8 mouse cellular contexts compared by ENCODE assay signal in the genomic region with DNA sequence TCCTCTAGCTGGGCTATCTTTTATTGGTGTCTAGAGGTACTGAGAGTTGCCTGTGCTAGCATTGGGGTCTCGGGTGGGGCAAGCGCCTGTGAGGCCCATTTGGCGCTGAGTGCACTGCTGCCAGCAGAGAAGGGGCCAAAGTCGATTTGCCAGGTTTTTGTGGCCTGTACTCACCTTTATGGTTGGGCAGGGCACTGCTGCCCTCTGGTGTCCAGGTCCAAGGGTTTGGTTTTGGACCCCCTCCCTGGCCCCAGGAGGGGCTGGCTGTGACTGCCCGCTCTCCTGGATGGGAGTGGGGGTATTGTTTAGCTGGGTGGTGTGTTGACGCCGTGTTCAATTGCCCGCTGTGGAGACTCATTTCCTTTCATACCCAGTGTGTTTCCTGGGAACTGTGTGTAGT. TPM values are rescaled to one million over a fixed set of nuclear protein-coding genes. Genes with fewer than 3 reads are reported as not detected.
A peak's percentile ranks its signal among the peaks of the same experiment; 100 is the strongest.
DNase-seq lines count a peak whose midpoint lies in the region; ATAC-seq and TF ChIP-seq lines count a peak whose summit lies in the region.

No protein-coding gene starts in this region.

- H3K4me1 ChIP-seq in hindbrain, embryonic 10.5 days (replicated peaks), result peaks cover 64% of the 10 kb centered on the region
- H3K4me1 ChIP-seq in hindbrain, embryonic 16.5 days (ENCODE audit: control insufficient read depth, insufficient read depth, low read depth, low read length), result peaks cover 24% of the 10 kb centered on the region
- no peaks in the 10 kb centered on the region for H3K4me1 ChIP-seq in cortical plate, adult 2 months (ENCODE audit: control insufficient read depth, insufficient read depth, low read length)
- H3K4me1 ChIP-seq in liver, postnatal 0 days (ENCODE audit: insufficient read depth), result peaks cover 45% of the 10 kb centered on the region

- ATAC-seq in hindbrain, embryonic 16.5 days, result no peak
- no peak for ATAC-seq in liver, postnatal 0 days

- H3K4me3 ChIP-seq in hindbrain, embryonic 10.5 days, result peak overlapping the region; percentile 96
- H3K4me3 ChIP-seq in hindbrain, embryonic 16.5 days (ENCODE audit: low read length), result no peak overlapping the region
- no peak overlapping the region for H3K4me3 ChIP-seq in cortical plate, adult 2 months (ENCODE audit: insufficient read depth, low read length)
- peak overlapping the region; percentile 62; the same call in 1 of the 2 replicates for H3K4me3 ChIP-seq in liver, postnatal 0 days (ENCODE audit: low read depth, low read length)

- H3K9ac ChIP-seq in hindbrain, embryonic 16.5 days (ENCODE audit: low read depth, low read length), result no peak overlapping the region
- H3K9ac ChIP-seq in liver, postnatal 0 days (replicated peaks), result no peak overlapping the region

- peak overlapping the region; percentile 97 for H3K27ac ChIP-seq in hindbrain, embryonic 10.5 days
- H3K27ac ChIP-seq in hindbrain, embryonic 16.5 days (ENCODE audit: low read depth, low read length), result no peak overlapping the region
- H3K27ac ChIP-seq in cortical plate, adult 2 months (ENCODE audit: insufficient read depth, low read length), result no peak overlapping the region
- H3K27ac ChIP-seq in liver, postnatal 0 days (ENCODE audit: low read depth), result no peak overlapping the region

- no peak for TF ChIP-seq POLR2A in cortical plate, adult 2 months (IDR thresholded peaks at IDR 0.05; ENCODE audit: extremely low read depth, insufficient read depth, low read length)

- no peak for TF ChIP-seq EP300 in liver, postnatal 0 days (IDR thresholded peaks at IDR 0.05; ENCODE audit: low read depth)

- no peaks in the 10 kb centered on the region for H3K27me3 ChIP-seq in hindbrain, embryonic 10.5 days (ENCODE audit: insufficient read depth, poor library complexity, severe bottlenecking)
- H3K27me3 ChIP-seq in hindbrain, embryonic 16.5 days (replicated peaks; ENCODE audit: control insufficient read depth, insufficient read depth, low read length), result no peaks in the 10 kb centered on the region; the same call in 1 of the 2 replicates
- H3K27me3 ChIP-seq in liver, postnatal 0 days (ENCODE audit: insufficient read depth, low read length), result no peaks in the 10 kb centered on the region

- peak; percentile 29 for DNase-seq in hindbrain, embryonic 10.5 days (ENCODE audit: low spot score)
- DNase-seq in induced T-regulatory cell, adult 2 months (ENCODE audit: low read depth), result peak; percentile 33
- peak; percentile 57 for DNase-seq in liver, postnatal 0 days
- DNase-seq in layer of hippocampus, postnatal 25 days (ENCODE audit: extremely low spot score in 1 of 2, low spot score in 1 of 2), result no peak
- DNase-seq in ovary, postnatal 36 days (ENCODE audit: low spot score), result no peak
- DNase-seq in ovary, postnatal 10 days (ENCODE audit: low spot score), result no peak

- H3K4me2 ChIP-seq in hindbrain, embryonic 16.5 days (ENCODE audit: low read length), result no peak overlapping the region
- peak overlapping the region; percentile 88 for H3K4me2 ChIP-seq in liver, postnatal 0 days (ENCODE audit: low read depth, low read length)

- TF ChIP-seq CTCF in cortical plate, adult 2 months (IDR thresholded peaks at IDR 0.05; ENCODE audit: extremely low read depth, insufficient read depth, low read length), result peak; percentile 20; the same call in 1 of the 2 replicates
- TF ChIP-seq CTCF in liver, postnatal 0 days (IDR thresholded peaks at IDR 0.05; ENCODE audit: low read depth), result peak; percentile 65

- H3K9me3 ChIP-seq in hindbrain, embryonic 10.5 days, result no peaks in the 10 kb centered on the region
- no peaks in the 10 kb centered on the region for H3K9me3 ChIP-seq in hindbrain, embryonic 16.5 days (ENCODE audit: control insufficient read depth, low read length)
- no peaks in the 10 kb centered on the region for H3K9me3 ChIP-seq in liver, postnatal 0 days (ENCODE audit: low read length)

- peaks cover 62% of the 10 kb centered on the region for H3K36me3 ChIP-seq in hindbrain, embryonic 10.5 days
- no peaks in the 10 kb centered on the region for H3K36me3 ChIP-seq in hindbrain, embryonic 16.5 days (ENCODE audit: control insufficient read depth, insufficient read depth, low read length)
- H3K36me3 ChIP-seq in liver, postnatal 0 days (replicated peaks; ENCODE audit: insufficient read depth, low read length), result peaks cover 47% of the 10 kb centered on the region

- 75% methylated on average over 8 of the region's 8 CpGs for WGBS in hindbrain, embryonic 10.5 days
- WGBS in hindbrain, embryonic 16.5 days, result 68% methylated on average over 8 of the region's 8 CpGs
- 72% methylated on average over 8 of the region's 8 CpGs for WGBS in liver, postnatal 0 days (ENCODE audit: insufficient replicate concordance)

RNA-seq across cellular contexts. Expression of a gene that starts 2.7 kb away (rescaled TPM):
- polyA plus RNA-seq in hindbrain, embryonic 10.5 days (2016; fragmentation: Nextera tagmentation; extraction: Ambion mirVana), result 196 and 300 TPM in 2 replicates
- 23.3 and 28.2 TPM in 2 replicates for polyA plus RNA-seq in hindbrain, embryonic 16.5 days (2015; fragmentation: Nextera tagmentation; extraction: Ambion mirVana)
- 1.1 and 1.8 TPM in 2 replicates for polyA plus RNA-seq in cortical plate, adult 2 months (2012; rRNA removed)
- 37.8 and 43.5 TPM in 2 replicates for polyA plus RNA-seq in liver, postnatal 0 days (2015; fragmentation: Nextera tagmentation; extraction: Ambion mirVana)
- 1 to 10 TPM; 1.7 to 2.0 TPM for total RNA-seq in layer of hippocampus, postnatal 25 days (2021)

RNA-seq across cellular contexts. Expression of a gene that starts 5.7 kb away (rescaled TPM):
- polyA plus RNA-seq in hindbrain, embryonic 10.5 days (2016; fragmentation: Nextera tagmentation; extraction: Ambion mirVana), result not detected in 2 replicates
- not detected in 2 replicates for polyA plus RNA-seq in hindbrain, embryonic 16.5 days (2015; fragmentation: Nextera tagmentation; extraction: Ambion mirVana)
- polyA plus RNA-seq in cortical plate, adult 2 months (2012; rRNA removed), result not detected in 2 replicates
- polyA plus RNA-seq in liver, postnatal 0 days (2015; fragmentation: Nextera tagmentation; extraction: Ambion mirVana), result not detected in 2 replicates
- not detected for total RNA-seq in layer of hippocampus, postnatal 25 days (2021)

RNA-seq across cellular contexts. Expression of a gene that starts 13.2 kb away (rescaled TPM):
- 50.9 and 61.6 TPM in 2 replicates for polyA plus RNA-seq in hindbrain, embryonic 10.5 days (2016; fragmentation: Nextera tagmentation; extraction: Ambion mirVana)
- polyA plus RNA-seq in hindbrain, embryonic 16.5 days (2015; fragmentation: Nextera tagmentation; extraction: Ambion mirVana), result 15.5 and 21.1 TPM in 2 replicates
- 8.4 and 10.1 TPM in 2 replicates for polyA plus RNA-seq in cortical plate, adult 2 months (2012; rRNA removed)
- polyA plus RNA-seq in liver, postnatal 0 days (2015; fragmentation: Nextera tagmentation; extraction: Ambion mirVana), result 25.8 and 26.8 TPM in 2 replicates
- total RNA-seq in layer of hippocampus, postnatal 25 days (2021), result 10 to 100 TPM; 14.6 to 16.7 TPM

RNA-seq across cellular contexts. Expression of a gene that starts 20.0 kb away (rescaled TPM):
- 51.5 and 65.8 TPM in 2 replicates for polyA plus RNA-seq in hindbrain, embryonic 10.5 days (2016; fragmentation: Nextera tagmentation; extraction: Ambion mirVana)
- 53.5 and 70.3 TPM in 2 replicates for polyA plus RNA-seq in hindbrain, embryonic 16.5 days (2015; fragmentation: Nextera tagmentation; extraction: Ambion mirVana)
- 43.5 and 45.0 TPM in 2 replicates for polyA plus RNA-seq in cortical plate, adult 2 months (2012; rRNA removed)
- 5.0 and 5.8 TPM in 2 replicates for polyA plus RNA-seq in liver, postnatal 0 days (2015; fragmentation: Nextera tagmentation; extraction: Ambion mirVana)
- 10 to 100 TPM; 92.0 to 93.4 TPM for total RNA-seq in layer of hippocampus, postnatal 25 days (2021)

RNA-seq across cellular contexts. Expression of a gene that starts 29.2 kb away (rescaled TPM):
- polyA plus RNA-seq in hindbrain, embryonic 10.5 days (2016; fragmentation: Nextera tagmentation; extraction: Ambion mirVana), result 2.4 and 2.6 TPM in 2 replicates
- polyA plus RNA-seq in hindbrain, embryonic 16.5 days (2015; fragmentation: Nextera tagmentation; extraction: Ambion mirVana), result 1.5 and 1.9 TPM in 2 replicates
- polyA plus RNA-seq in cortical plate, adult 2 months (2012; rRNA removed), result 4.2 and 4.8 TPM in 2 replicates
- 2.6 and 3.1 TPM in 2 replicates for polyA plus RNA-seq in liver, postnatal 0 days (2015; fragmentation: Nextera tagmentation; extraction: Ambion mirVana)
- 1 to 10 TPM; 5.5 to 6.0 TPM for total RNA-seq in layer of hippocampus, postnatal 25 days (2021)

Comparison
In these comparisons a context has a peak if more than half of its experiments do, and no peak if none do; other contexts are left out.
1. H3K4me3 ChIP-seq: peak in hindbrain, embryonic 10.5 days (single experiment) and liver, postnatal 0 days (single experiment); none in hindbrain, embryonic 16.5 days (single experiment) and cortical plate, adult 2 months (single experiment).
2. DNase-seq: peak in hindbrain, embryonic 10.5 days (single experiment), induced T-regulatory cell, adult 2 months (single experiment) and liver, postnatal 0 days (single experiment); none in layer of hippocampus, postnatal 25 days (0 of 2), ovary, postnatal 36 days (single experiment) and ovary, postnatal 10 days (single experiment).